ENCODE assay signal across 12 mouse cellular contexts in genomic region chr11:112788296-112788695, GRCm38 (mm10). TPM values are rescaled to one million over a fixed set of nuclear protein-coding genes. Genes with fewer than 3 reads are reported as not detected.
DNase-seq lines count a peak whose midpoint lies in the region; ATAC-seq and TF ChIP-seq lines count a peak whose summit lies in the region.
"Had no signal": no experiment of that assay in that cellular context is flagged by ENCODE, and none has a peak within 500 bp of the region (broad histone marks: within the 10 kb centered on the region; RNA-seq: fewer than 3 reads in every experiment).

No protein-coding gene starts in this region.

- no peak overlapping the region for H3K9ac ChIP-seq in kidney, embryonic 16.5 days (replicated peaks; ENCODE audit: low read length)
- H3K9ac ChIP-seq in embryonic facial prominence, embryonic 13.5 days, result no peak overlapping the region
- H3K9ac ChIP-seq in limb, embryonic 11.5 days (ENCODE audit: low read length), result no peak overlapping the region

- H3K4me3 ChIP-seq in kidney, embryonic 16.5 days (ENCODE audit: low read length), result no peak overlapping the region
- no peak overlapping the region for H3K4me3 ChIP-seq in kidney, adult 2 months (ENCODE audit: insufficient read depth, low read depth, low read length)
- H3K4me3 ChIP-seq in embryonic facial prominence, embryonic 13.5 days, result no peak overlapping the region
- no peak overlapping the region for H3K4me3 ChIP-seq in limb, embryonic 11.5 days (ENCODE audit: low read depth, low read length)

- H3K9me3 ChIP-seq in kidney, embryonic 16.5 days (ENCODE audit: low read length), result no peaks in the 10 kb centered on the region
- no peaks in the 10 kb centered on the region for H3K9me3 ChIP-seq in embryonic facial prominence, embryonic 13.5 days
- 0 out of 2 replicates have a peak, but pooled peaks cover 3% of the 10 kb centered on the region for H3K9me3 ChIP-seq in limb, embryonic 11.5 days (ENCODE audit: control insufficient read depth, low read length)

- H3K27ac ChIP-seq in kidney, embryonic 16.5 days (ENCODE audit: low read length), result no peak overlapping the region
- H3K27ac ChIP-seq in kidney, adult 2 months (ENCODE audit: insufficient read depth, low read depth, low read length), result no peak overlapping the region
- H3K27ac ChIP-seq in embryonic facial prominence, embryonic 13.5 days, result no peak overlapping the region
- H3K27ac ChIP-seq in limb, embryonic 11.5 days (replicated peaks; ENCODE audit: low read depth, low read length), result 0 out of 2 replicates have a peak overlapping the region, but pooled peaks have one; percentile 12

- no peaks in the 10 kb centered on the region for H3K36me3 ChIP-seq in kidney, embryonic 16.5 days (ENCODE audit: insufficient read depth, low read length)
- no peaks in the 10 kb centered on the region for H3K36me3 ChIP-seq in kidney, adult 2 months (ENCODE audit: control insufficient read depth, insufficient read depth, low read length)
- H3K36me3 ChIP-seq in embryonic facial prominence, embryonic 13.5 days, result no peaks in the 10 kb centered on the region
- H3K36me3 ChIP-seq in limb, embryonic 11.5 days (ENCODE audit: control insufficient read depth, insufficient read depth, low read length), result no peaks in the 10 kb centered on the region

- no peak for ATAC-seq in kidney, embryonic 16.5 days (ENCODE audit: low FRiP score, low TSS enrichment)
- no peak for ATAC-seq in embryonic facial prominence, embryonic 13.5 days (ENCODE audit: insufficient number of reproducible peaks, insufficient read depth, low FRiP score, low TSS enrichment, low read depth)
- ATAC-seq in limb, embryonic 11.5 days (ENCODE audit: insufficient number of reproducible peaks, low FRiP score, low TSS enrichment, low read depth), result no peak
- ATAC-seq in inflammation-experienced regulatory T-cells, adult 6 months, result no peak

- H3K4me1 ChIP-seq in kidney, embryonic 16.5 days (ENCODE audit: insufficient read depth, low read length), result peaks cover 28% of the 10 kb centered on the region
- H3K4me1 ChIP-seq in kidney, adult 2 months (ENCODE audit: control insufficient read depth, insufficient read depth, low read length), result no peaks in the 10 kb centered on the region
- peaks cover 30% of the 10 kb centered on the region for H3K4me1 ChIP-seq in embryonic facial prominence, embryonic 13.5 days
- H3K4me1 ChIP-seq in limb, embryonic 11.5 days (ENCODE audit: control insufficient read depth, insufficient read depth, low read length), result peaks cover 12% of the 10 kb centered on the region

- no peak for TF ChIP-seq CTCF in kidney, adult 2 months (conservative IDR thresholded peaks at IDR 0.05; ENCODE audit: insufficient read depth, insufficient read length, low read depth, low read length)

- peak overlapping the region; percentile 36 for H3K4me2 ChIP-seq in kidney, embryonic 16.5 days (replicated peaks; ENCODE audit: low read depth, low read length)
- peak overlapping the region; percentile 12 for H3K4me2 ChIP-seq in embryonic facial prominence, embryonic 13.5 days
- peak overlapping the region; percentile 0; the same call in 1 of the 2 replicates for H3K4me2 ChIP-seq in limb, embryonic 11.5 days (ENCODE audit: low read depth, severe bottlenecking)

- under 1% methylated on average over 13 of the region's 13 CpGs for WGBS in kidney, embryonic 16.5 days
- WGBS in kidney, adult 2 months, result 16% methylated on average over 13 of the region's 13 CpGs
- 5% methylated on average over 13 of the region's 13 CpGs for WGBS in embryonic facial prominence, embryonic 13.5 days
- whole genome bisulfite sequencing in limb, embryonic 11.5 days, result 10% methylated on average over 13 of the region's 13 CpGs

- no peak for DNase-seq in kidney, adult 2 months
- DNase-seq in 3T3-L1 (ENCODE audit: low read depth, low spot score), result peak; percentile 58
- peak; percentile 40 for DNase-seq in limb, embryonic 11.5 days (ENCODE audit: low spot score)
- DNase-seq in thymus, postnatal 14 days, result no peak
- no peak for DNase-seq in left cerebral cortex, adult 18-20 months (ENCODE audit: low spot score in 2 of 2)
- DNase-seq: heart, adult 11 months; lung, adult 2 months; right cerebral cortex, adult 18-20 months had no signal

- H3K27me3 ChIP-seq in kidney, embryonic 16.5 days (ENCODE audit: insufficient read depth, low read length), result peaks cover 7% of the 10 kb centered on the region; the same call in 1 of the 2 replicates
- peaks cover 2% of the 10 kb centered on the region; the same call in 1 of the 2 replicates for H3K27me3 ChIP-seq in kidney, adult 2 months (replicated peaks; ENCODE audit: control insufficient read depth, insufficient read depth, low read length)
- peaks cover 23% of the 10 kb centered on the region for H3K27me3 ChIP-seq in embryonic facial prominence, embryonic 13.5 days
- H3K27me3 ChIP-seq in limb, embryonic 11.5 days (ENCODE audit: control insufficient read depth, insufficient read depth, low read length), result 0 out of 2 replicates have a peak, but pooled peaks cover 2% of the 10 kb centered on the region

- no peak for TF ChIP-seq POLR2A in kidney, adult 2 months (IDR thresholded peaks at IDR 0.05; ENCODE audit: low read depth, low read length)

RNA-seq across cellular contexts. Expression of gene Sox9, which starts 6.3 kb away (rescaled TPM):
- 28.0 and 31.9 TPM in 2 replicates for polyA plus RNA-seq in kidney, embryonic 16.5 days (2015; fragmentation: Nextera tagmentation; extraction: Ambion mirVana)
- polyA plus RNA-seq in kidney, adult 2 months (2012; rRNA removed), result 0.72 and 0.83 TPM in 2 replicates
- polyA plus RNA-seq in embryonic facial prominence, embryonic 13.5 days (2015; fragmentation: Nextera tagmentation; extraction: Ambion mirVana), result 108 and 155 TPM in 2 replicates
- polyA plus RNA-seq in limb, embryonic 11.5 days (2014; fragmentation: Nextera tagmentation; extraction: Ambion mirVana), result 208 and 215 TPM in 2 replicates
- polyA plus RNA-seq in inflammation-experienced regulatory T-cells, adult 6 months (2017; shearing (Covaris generic)), result not detected
- 10 to 100 TPM; 22.8 to 24.2 TPM for total RNA-seq in left cerebral cortex, adult 18-20 months (2021)
- total RNA-seq: hematopoietic stem cell, adult 5-6 weeks had no signal

Comparison
In these comparisons a context has a peak if more than half of its experiments do, and no peak if none do; other contexts are left out.
1. RNA of gene Sox9, which starts 6.3 kb away (polyA plus RNA-seq): 208 to 215 TPM in limb, embryonic 11.5 days, 108 to 155 TPM in embryonic facial prominence, embryonic 13.5 days and 28.0 to 31.9 TPM in kidney, embryonic 16.5 days; 0.72 to 0.83 TPM in kidney, adult 2 months and not detected in inflammation-experienced regulatory T-cells, adult 6 months; every median in the first group is over 10 times any median in the second.
2. DNase-seq: peak in 3T3-L1 (single experiment) and limb, embryonic 11.5 days (single experiment); none in kidney, adult 2 months (single experiment), thymus, postnatal 14 days (single experiment) and left cerebral cortex, adult 18-20 months (0 of 2).
3. Peak in every context shown above with its lines, with median percentiles within 50 percentile points of each other: H3K4me2 ChIP-seq.